Mouse (Mus musculus): ENCODE data around the gene 4932415D10Rik.

- TF ChIP-seq POLR2A (IDR thresholded peaks at IDR 0.05; ENCODE audit: control insufficient read depth, low read depth, low read length), result no peak; the same call in 1 of the 2 replicates
- TF ChIP-seq CTCF (IDR thresholded peaks at IDR 0.05; ENCODE audit: control insufficient read depth, insufficient read depth, insufficient replicate concordance, low read depth, low read length), result no peak
Measured at GRCm38 (mm10) chr10:82240742-82241400, 75.5 kb downstream of the 4932415D10Rik start, which contains the start of gene Zfp938.
